Mouse (Mus musculus) activated CD4-positive, CD25-positive, alpha-beta regulatory T cell, adult 4 months (primary cell): Measurements from ENCODE around the gene Otop3. TPM values are rescaled to one million over a fixed set of nuclear protein-coding genes. Genes with fewer than 3 reads are reported as not detected.

ENCODE experiments used
- ATAC-seq: one replicate; pipeline ENCODE4 v1.8.0; 2017
- polyA plus RNA-seq, 2 experiments: library from polyadenylated mRNA; unstranded; fragments of 100-300 nt; shearing (Covaris generic); gene quantifications; one replicate each; pipeline ENCODE4 v1.2.1; 2017

The Otop3 gene
- polyA plus RNA-seq, 2 experiments from 2014 or later, result 0.13 TPM; not detected in 1

DNA sequence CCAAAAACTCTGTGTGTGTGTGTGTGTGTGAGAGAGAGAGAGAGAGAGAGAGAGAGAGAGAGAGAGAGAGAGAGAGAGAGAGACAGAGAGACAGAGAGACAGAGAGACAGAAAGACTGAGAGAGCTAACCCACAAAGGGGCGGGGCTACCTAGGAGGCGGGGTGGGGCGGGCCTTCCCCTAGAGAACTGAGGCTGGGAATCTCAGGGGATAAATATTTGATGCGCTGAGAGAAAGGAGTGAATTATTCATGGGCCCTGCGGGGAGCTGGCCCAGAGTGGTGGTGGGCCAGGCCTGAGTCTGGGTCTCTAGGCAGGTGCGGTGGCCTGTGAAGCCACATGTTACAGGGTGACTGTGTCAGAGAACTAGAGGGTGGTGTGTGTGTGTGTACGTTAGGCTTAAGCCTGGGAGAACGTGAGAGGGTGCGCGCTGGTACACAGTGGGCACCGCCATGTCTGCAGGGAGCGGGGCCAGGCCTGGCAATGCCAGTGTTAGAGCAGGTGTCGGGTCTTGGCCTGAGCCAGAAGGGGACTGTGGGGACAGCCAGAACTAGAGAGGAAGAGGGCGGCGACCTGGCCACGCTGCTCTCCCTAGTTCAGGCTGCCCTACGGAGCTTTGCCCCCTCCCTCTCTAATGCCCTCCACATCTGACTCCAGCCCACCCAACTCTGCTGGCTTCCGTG is 14.7 kb upstream of the Otop3 start:
- no peak for ATAC-seq

- ATAC-seq, result no peak
These were observed 12.4 kb upstream of the Otop3 start, which contains the start of gene Ush1g for GRCm38 (mm10) chr11:115321906-115322693. TSS of gene Ush1g (minus strand) at chr11:115322041.

DNA sequence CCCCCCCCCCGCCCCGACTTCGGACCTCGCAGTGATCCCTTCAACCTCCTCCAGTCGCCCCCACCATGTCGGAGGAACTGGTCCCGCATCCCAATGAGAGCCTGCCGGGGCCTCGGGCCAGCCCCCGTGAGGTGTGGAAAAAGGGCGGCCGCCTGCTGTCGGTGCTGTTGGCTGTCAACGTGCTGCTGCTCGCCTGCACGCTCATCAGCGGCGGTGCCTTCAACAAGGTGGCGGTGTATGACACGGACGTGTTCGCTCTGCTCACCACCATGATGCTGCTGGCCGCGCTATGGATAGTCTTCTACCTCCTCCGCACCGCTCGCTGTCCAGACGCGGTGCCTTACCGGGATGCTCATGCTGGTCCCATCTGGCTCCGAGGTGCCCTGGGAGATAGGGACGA is 11.2 kb upstream of the Otop3 start:
- ATAC-seq, result no peak

DNA sequence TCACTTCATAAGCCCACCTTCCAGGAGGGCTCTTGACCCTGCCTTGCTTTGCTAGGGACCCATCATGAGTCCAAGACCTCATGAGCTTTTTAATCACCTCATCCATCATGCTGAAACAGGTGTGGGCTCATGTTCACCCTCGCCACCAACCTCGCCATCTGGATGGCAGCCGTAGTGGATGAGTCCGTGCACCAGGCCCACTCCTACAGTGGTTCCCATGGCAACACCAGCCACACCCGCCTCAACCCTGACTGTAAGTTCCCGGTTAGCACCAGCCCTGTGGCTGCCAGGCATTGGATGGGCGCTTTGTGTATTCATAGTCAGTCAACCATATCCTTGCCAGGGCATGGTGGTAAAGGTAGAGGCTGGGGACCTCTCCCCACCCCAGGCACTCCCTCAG is 7.8 kb upstream of the Otop3 start:
- ATAC-seq, result no peak

DNA sequence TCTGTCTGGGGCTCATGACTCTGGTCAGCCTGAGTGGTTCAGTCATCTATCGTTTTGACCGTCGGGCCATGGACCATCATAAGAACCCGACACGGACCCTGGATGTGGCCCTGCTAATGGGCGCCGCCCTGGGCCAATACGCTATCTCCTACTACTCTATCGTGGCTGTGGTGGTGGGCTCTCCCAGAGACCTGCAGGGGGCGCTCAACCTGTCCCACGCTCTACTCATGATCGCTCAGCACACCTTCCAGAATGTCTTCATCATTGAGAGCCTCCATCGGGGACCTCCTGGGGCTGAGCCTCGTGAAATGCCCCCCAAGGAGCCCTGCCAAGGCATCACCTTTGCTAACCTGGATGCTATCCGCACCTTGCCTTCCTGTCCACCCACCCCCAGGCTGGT is 5.2 kb upstream of the Otop3 start:
- no peak for ATAC-seq

DNA sequence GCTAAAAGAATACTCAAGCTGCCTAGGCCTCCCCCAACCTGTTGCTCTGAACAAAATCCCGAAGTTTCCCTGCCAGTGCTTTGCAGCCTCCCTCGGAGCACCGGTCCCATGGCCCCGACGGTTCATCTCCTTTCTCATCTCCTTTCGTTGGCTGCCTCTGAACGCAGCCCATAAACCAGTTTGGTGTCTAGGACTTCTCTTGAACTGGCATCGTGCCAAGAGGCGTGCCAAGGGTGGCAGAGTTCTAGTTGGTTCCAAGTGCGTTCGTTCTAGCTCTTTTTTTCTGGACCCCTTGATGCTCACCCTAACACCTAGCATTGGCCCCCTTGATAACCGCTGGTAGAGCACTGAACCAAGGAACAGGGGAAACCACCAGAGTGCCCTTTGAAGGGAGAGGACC is 692 bp downstream of the Otop3 start:
- ATAC-seq, result no peak

DNA sequence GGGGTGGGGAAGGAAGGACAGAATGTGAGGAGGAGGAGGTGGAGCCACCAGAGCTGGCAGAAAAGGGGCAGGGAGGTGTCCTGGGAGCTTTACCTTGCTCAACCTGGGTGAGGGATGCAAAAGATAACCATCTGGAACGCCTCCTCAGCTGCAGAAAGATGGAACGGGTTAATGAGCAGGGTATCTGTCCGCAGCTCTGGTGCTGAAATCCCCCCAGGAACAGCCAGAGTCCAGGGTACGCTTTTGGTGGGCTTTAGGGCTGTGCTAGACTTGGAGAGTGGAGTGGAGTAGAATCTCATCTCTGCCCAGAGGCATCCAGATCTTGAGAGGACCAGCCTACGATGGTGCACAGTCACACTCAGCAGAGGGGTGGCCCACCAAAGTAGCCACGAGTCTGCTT is 1.6 kb downstream of the Otop3 start:
- ATAC-seq, result no peak

GRCm38 (mm10) chr11:115337350-115337749 is 2.8 kb downstream of the Otop3 start:
- ATAC-seq, result no peak

GRCm38 (mm10) chr11:115337826-115338225 is 3.3 kb downstream of the Otop3 start:
- ATAC-seq, result no peak

- no peak for ATAC-seq
These were observed 6.7 kb downstream of the Otop3 start for GRCm38 (mm10) chr11:115341246-115341645.

DNA sequence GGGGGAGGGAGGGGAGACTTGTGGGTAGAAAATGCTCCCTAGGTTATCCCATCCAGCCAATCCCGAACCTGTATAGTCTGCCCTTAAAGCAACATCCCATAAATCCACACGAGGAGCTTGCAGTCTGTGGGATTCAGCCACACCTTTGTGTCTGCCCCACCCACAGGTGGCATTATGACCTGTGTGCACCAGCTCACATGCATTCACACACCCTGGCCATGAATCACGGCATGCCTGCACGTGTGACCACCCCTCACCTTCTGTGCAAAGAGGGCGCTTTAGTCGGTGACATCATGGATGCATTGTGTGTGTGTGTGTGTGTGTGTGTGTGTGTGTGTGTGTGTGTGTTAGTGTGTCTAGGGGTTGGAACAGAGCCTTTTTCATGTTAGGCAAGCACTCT is 7.3 kb downstream of the Otop3 start:
- no peak for ATAC-seq

DNA sequence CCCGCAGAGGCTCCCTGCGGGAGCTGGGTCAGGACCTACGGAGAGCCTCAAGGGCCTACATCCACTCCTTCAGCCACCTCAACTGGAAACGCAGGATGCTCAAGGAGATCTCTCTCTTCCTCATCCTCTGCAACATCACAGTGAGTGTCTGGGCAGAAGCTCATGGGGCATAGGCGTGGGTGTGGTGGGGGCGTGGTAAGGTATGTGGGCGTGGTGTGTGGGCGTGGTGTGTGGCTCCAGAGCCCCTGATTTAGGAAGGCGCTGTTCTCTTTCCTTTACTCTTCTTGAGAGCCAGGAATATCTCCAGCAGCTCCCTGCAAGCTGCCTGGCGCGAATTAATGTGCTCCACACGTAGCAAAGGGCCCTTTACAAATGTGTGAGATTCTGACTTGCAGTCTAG is 10.4 kb downstream of the Otop3 start:
- no peak for ATAC-seq

DNA sequence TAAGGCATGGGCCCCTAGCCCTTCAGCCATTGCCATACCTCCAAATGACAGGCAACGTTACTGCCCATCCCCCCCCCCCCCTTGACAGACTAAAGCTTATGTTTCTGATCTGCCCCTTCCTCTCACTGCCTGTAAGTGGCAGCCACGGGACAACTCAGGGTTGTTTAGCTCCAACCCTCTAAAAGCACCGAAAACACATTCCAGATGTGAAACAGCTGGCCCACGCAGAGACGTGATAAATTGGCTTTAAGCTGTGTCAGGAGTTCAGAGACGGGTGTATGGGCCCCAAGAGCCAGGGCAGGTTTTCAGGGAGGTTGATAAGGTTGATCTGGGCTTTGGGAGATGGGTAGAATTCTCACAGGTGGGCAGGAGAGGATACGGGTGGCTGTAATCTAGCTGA is 11.0 kb downstream of the Otop3 start:
- no peak for ATAC-seq

GRCm38 (mm10) chr11:115348681-115349248 is 14.2 kb downstream of the Otop3 start:
- no peak for ATAC-seq

GRCm38 (mm10) chr11:115349976-115350375 is 15.4 kb downstream of the Otop3 start:
- ATAC-seq, result no peak

- no peak for ATAC-seq
These were observed 18.8 kb downstream of the Otop3 start for GRCm38 (mm10) chr11:115353375-115353774.

DNA sequence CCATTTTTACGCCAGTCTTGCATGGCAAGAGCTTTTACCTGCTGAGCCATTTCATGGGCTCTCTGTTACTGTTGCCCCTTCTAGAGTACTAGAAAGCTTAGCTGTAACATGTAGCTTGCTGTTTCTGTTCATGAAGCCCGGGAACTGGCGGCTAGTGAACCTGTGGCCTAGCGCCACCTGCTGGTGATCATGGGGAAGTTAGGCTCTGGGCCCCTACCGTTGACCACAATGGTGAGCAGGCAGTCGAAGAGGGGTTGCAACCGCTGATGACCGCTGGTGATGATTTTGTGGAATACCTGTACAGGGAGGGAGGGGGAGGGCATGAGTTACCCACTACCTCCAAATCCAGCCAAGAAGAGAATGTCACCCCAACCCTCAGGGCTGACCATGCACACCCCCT is 19.7 kb downstream of the Otop3 start:
- ATAC-seq, result peak; percentile 49

DNA sequence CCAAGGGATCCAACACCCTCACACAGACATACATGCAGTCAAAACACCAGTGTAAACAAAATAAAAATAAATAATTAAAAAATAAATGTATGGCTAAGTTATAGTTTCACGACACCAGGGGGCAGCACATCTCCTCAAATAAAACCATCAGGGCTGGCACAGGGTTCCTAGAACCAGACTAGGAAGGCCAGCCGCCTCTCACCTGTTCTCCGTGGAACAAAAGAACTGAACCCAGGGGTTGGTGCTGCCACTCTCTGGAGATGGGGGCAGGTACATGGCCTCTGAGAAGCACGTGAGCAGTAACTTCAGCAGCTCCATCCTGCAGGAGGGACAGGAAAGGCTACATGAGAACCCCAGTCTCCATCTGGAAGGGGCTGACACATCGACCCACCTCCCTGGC is 23.9 kb downstream of the Otop3 start:
- no peak for ATAC-seq

DNA sequence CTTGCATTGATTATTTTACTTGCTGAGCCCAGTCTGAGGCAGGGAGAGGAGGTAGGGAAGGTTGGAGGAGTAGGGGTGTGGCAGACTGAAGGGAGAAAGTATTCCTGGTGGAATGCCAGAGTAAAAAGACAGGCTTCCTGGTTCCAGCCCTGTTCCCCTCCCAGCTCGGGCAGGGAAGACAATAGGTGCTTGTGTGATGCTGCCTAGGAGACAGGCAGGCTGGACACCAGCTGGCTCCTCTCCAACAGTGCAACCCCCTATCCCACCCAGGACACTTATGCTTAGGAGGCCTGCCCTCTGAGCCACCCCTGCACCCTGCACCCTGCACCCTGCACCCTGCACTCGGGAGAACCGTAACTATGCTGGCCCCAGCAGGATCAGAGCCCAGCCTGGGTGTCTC is 24.8 kb downstream of the Otop3 start:
- ATAC-seq, result no peak

DNA sequence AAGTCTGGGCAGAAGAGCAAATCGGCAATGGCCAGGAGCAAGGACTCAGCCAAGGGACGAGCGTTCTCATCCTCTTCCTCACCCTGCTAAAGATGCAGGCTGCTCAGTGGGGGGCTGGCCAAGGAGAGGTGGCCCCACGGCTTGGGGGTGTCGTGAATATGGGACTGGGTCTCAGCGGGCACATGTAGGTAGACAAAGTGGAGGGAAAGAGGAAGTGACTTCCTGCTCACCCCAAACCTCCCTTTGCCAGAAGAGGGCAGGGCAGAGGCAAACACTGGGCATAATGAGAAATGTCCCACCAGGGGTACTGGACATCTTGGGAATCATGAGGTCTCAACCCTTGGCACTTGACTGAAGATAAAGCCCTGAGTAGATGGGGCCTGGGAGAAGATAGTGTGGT is 25.2 kb downstream of the Otop3 start:
- no peak for ATAC-seq

- ATAC-seq, result no peak
These were observed 29.6 kb downstream of the Otop3 start for GRCm38 (mm10) chr11:115364136-115364535.

- no peak for ATAC-seq
These were observed 31.6 kb downstream of the Otop3 start for GRCm38 (mm10) chr11:115366039-115366705.

DNA sequence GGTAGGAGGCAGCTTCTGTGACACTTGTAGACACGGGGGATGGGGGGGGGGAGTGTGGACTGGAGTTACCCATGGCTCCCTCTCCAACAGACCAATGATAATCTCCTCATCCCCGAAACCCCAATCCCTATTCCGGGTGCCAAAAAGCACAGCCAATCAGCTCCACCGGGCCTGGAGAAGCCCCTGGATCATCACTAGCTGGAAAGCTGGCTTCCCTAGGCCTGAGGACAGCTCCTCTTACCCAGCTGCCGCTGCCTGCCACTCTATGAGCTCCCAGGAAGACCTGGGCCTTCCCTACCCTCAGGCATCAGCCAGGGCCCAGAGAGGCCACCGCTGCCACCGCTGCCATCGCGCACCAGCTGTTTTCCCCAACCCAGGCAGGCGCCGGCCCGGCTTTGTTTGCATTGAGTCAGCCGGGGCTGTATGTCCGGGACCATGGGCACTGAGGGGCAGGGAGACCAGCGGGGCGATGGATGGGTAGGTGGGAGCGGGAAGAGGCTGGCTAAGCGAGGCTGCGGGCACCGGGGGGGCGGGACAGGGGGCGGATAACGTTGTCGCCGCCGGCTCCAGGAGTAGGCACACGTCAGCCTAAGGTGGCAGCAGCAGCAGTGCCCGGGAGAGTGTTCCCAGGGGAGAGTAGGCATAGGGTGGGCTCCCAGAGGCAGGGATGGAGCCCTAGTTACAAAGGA is 32.3 kb downstream of the Otop3 start:
- no peak for ATAC-seq
